Mouse (Mus musculus) midbrain, embryonic 13.5 days (tissue): ENCODE data around the gene Bri3bp. TPM values are rescaled to one million over a fixed set of nuclear protein-coding genes. Genes with fewer than 3 reads are reported as not detected.
"Not testable (repeated sequence)": the region's sequence is repeated elsewhere in the genome, so short reads cannot be mapped to it uniquely, and the experiment has no call there.

Experiments
- ATAC-seq: fragments of 200-750 bp; cut with Nextera tagmentation; 2 replicates; pipeline ENCODE4 v1.8.0; 2017; ENCODE audit warnings: mild to moderate bottlenecking, moderate TSS enrichment, moderate library complexity
- H3K27ac ChIP-seq: fragments of 300-500 bp; sonication (generic); 2 replicates; pipeline ENCODE4 v1.5.1; 2015; ENCODE audit warnings: inconsistent platforms, mild to moderate bottlenecking, moderate library complexity
- H3K27me3 ChIP-seq: fragments of 300-500 bp; sonication (generic); 2 replicates; pipeline ENCODE4 v1.6.1; 2015; ENCODE audit warnings: mild to moderate bottlenecking, inconsistent platforms
- H3K36me3 ChIP-seq: fragments of 300-500 bp; sonication (generic); 2 replicates; pipeline ENCODE4 v1.6.1; 2015; ENCODE audit warnings: mild to moderate bottlenecking, inconsistent platforms
- H3K4me1 ChIP-seq: fragments of 300-500 bp; sonication (generic); replicated peaks from 2 replicates; pipeline ENCODE4 v1.6.1; 2015; ENCODE audit warnings: inconsistent platforms
- H3K4me2 ChIP-seq: fragments of 300-500 bp; sonication (generic); replicated peaks from 2 replicates; pipeline ENCODE4 v1.6.1; 2015; ENCODE audit warnings: moderate library complexity, mild to moderate bottlenecking, inconsistent platforms
- H3K4me3 ChIP-seq: fragments of 300-500 bp; sonication (generic); replicated peaks from 2 replicates; pipeline ENCODE4 v1.5.1; 2015; ENCODE audit warnings: mild to moderate bottlenecking, inconsistent platforms
- H3K9ac ChIP-seq: fragments of 300-500 bp; sonication (generic); replicated peaks from 2 replicates; pipeline ENCODE4 v1.6.1; 2015; ENCODE audit warnings: mild to moderate bottlenecking, inconsistent platforms
- H3K9me3 ChIP-seq: fragments of 300-500 bp; sonication (generic); 2 replicates; pipeline ENCODE4 v1.6.1; 2016; ENCODE audit warnings: mild to moderate bottlenecking, inconsistent platforms
- WGBS: fragments of 180-500 bp; shearing (Covaris S2); methylation state at CpG from one replicate; pipeline ENCODE4 v1.1.7; 2015; 5-methylcytosine and 5-hydroxymethylcytosine counted together
- polyA plus RNA-seq: library from polyadenylated mRNA; unstranded; fragments of >200 nt; fragmentation: Nextera tagmentation; extraction: Ambion mirVana; gene quantifications from 2 replicates; pipeline ENCODE4 v1.2.1, GENCODE M21; 2015

Bri3bp gene
- 28.2 and 29.6 TPM in 2 replicates for polyA plus RNA-seq

DNA sequence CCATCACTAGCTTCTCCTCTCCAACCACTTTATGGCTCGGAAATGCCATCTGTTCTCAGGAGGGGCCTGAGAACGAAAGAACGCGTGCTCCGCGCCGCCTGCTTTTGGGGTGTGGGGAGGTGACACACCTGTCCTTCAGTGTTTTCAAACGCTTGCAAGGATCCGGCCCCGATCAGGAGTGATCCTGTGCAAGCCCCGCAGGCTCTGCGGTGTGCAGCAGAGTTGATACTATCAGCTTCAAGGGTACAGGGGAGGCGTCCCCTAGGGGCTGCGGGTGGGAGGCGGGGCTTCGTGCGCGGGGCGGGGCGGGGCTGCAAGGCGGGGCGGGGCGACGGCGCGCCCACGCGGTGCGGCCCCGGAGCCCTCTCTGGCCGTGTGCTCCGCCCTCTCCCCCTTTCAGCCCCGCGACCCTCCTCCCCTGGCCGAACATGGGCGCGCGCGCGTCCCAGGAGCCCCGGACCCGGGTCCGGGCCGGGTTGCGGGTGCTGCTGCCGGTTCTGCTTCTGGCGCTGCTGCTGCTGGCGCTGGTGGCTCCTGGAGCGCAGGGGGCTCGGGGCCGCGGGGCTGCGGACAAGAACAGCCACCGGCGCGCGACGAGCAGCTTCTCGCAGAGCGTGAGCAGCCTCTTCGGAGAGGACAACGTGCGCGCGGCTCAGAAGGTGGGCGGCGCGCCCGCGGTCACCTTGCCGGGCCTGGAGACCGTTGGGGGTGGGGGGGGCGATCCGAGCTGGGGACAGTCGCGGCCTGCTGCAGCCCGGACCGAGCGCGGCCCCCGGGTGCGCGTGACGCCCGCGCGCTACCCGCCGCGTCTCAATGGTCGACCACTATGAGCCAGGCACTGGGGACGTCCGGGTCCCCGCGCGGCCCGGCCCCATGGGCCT lies at the start of gene Bri3bp:
TSS of gene Bri3bp (plus strand) at position 335 of the 881 bp plus-strand sequence.
- no peaks in the 10 kb centered on the region for H3K36me3 ChIP-seq
- H3K9ac ChIP-seq: peak within 1 kb of the TSS; percentile 87
- peak within 1 kb of the TSS; percentile 76 for H3K27ac ChIP-seq
- H3K4me2 ChIP-seq: peak within 1 kb of the TSS; percentile 81
- peak; percentile 86 for ATAC-seq
- under 1% methylated on average over 87 of the region's 97 CpGs for WGBS
- no peaks in the 10 kb centered on the region for H3K27me3 ChIP-seq
- H3K9me3 ChIP-seq: no peaks in the 10 kb centered on the region
- peaks cover 21% of the 10 kb centered on the region for H3K4me1 ChIP-seq
- peak within 1 kb of the TSS; percentile 88 for H3K4me3 ChIP-seq

- H3K4me3 ChIP-seq: no peak overlapping the region
- WGBS: 88% methylated on average over 5 of the region's 5 CpGs
- H3K9me3 ChIP-seq: no peaks in the 10 kb centered on the region
- no peak overlapping the region for H3K4me2 ChIP-seq
- no peaks in the 10 kb centered on the region for H3K36me3 ChIP-seq
- H3K9ac ChIP-seq: no peak overlapping the region
- no peak for ATAC-seq
- no peak overlapping the region; the same call in 1 of the 2 replicates for H3K27ac ChIP-seq
- H3K4me1 ChIP-seq: peaks cover 39% of the 10 kb centered on the region
- H3K27me3 ChIP-seq: no peaks in the 10 kb centered on the region
Measured at GRCm38 (mm10) chr5:125391609-125392008, 49.8 kb upstream of the Bri3bp start.

- not testable (repeated sequence) for H3K4me3 ChIP-seq, H3K9ac ChIP-seq, H3K27me3 ChIP-seq, H3K9me3 ChIP-seq, H3K36me3 ChIP-seq, H3K4me2 ChIP-seq, ATAC-seq
- Histone ChIP-seq H3K4me1 (peaks cover 38% of the 10 kb centered on the region), H3K27ac (peak overlapping the region; percentile 100)
- 96% methylated on average over 4 of the region's 4 CpGs for WGBS
Measured at GRCm38 (mm10) chr5:125392176-125392575, 49.2 kb upstream of the Bri3bp start.

DNA sequence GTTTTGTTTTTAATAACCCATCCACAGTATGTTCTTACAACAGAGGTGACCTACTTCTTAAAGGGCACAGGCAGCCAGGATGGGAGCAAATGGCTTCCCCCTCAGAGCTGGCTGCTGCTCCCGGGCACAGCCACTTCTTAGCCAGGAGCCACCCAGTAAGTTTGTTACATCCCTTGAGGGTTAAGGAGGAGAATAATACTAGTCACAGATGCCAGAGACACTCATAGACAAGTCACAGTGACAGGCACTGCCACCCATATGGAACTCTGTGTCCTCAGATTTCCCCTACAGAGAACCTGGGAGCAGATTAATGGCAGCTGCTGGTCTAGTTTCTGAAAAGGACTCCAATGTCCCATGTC lies 48.8 kb upstream of the Bri3bp start:
- peak; percentile 11; the same call in 1 of the 2 replicates for ATAC-seq
- Histone ChIP-seq H3K9ac (peak overlapping the region; percentile 39; the same call in 1 of the 2 replicates), H3K4me2 (peak overlapping the region; percentile 56), H3K36me3 (no peaks in the 10 kb centered on the region), H3K4me3 (peak overlapping the region; percentile 34; the same call in 1 of the 2 replicates), H3K4me1 (peaks cover 37% of the 10 kb centered on the region), H3K27me3 (no peaks in the 10 kb centered on the region), H3K27ac (peak overlapping the region; percentile 100), H3K9me3 (no peaks in the 10 kb centered on the region)
- 32% methylated on average over 1 of the region's 1 CpGs for WGBS

GRCm38 (mm10) chr5:125392977-125393621 lies 48.3 kb upstream of the Bri3bp start:
- H3K27me3 ChIP-seq: no peaks in the 10 kb centered on the region
- peak; percentile 90 for ATAC-seq
- H3K27ac ChIP-seq: peak overlapping the region; percentile 100
- H3K9ac ChIP-seq: peak overlapping the region; percentile 65
- peak overlapping the region; percentile 56 for H3K4me2 ChIP-seq
- WGBS: under 1% methylated on average over 20 of the region's 20 CpGs
- no peaks in the 10 kb centered on the region for H3K9me3 ChIP-seq
- peak overlapping the region; percentile 34 for H3K4me3 ChIP-seq
- H3K36me3 ChIP-seq: no peaks in the 10 kb centered on the region
- H3K4me1 ChIP-seq: peaks cover 35% of the 10 kb centered on the region

DNA sequence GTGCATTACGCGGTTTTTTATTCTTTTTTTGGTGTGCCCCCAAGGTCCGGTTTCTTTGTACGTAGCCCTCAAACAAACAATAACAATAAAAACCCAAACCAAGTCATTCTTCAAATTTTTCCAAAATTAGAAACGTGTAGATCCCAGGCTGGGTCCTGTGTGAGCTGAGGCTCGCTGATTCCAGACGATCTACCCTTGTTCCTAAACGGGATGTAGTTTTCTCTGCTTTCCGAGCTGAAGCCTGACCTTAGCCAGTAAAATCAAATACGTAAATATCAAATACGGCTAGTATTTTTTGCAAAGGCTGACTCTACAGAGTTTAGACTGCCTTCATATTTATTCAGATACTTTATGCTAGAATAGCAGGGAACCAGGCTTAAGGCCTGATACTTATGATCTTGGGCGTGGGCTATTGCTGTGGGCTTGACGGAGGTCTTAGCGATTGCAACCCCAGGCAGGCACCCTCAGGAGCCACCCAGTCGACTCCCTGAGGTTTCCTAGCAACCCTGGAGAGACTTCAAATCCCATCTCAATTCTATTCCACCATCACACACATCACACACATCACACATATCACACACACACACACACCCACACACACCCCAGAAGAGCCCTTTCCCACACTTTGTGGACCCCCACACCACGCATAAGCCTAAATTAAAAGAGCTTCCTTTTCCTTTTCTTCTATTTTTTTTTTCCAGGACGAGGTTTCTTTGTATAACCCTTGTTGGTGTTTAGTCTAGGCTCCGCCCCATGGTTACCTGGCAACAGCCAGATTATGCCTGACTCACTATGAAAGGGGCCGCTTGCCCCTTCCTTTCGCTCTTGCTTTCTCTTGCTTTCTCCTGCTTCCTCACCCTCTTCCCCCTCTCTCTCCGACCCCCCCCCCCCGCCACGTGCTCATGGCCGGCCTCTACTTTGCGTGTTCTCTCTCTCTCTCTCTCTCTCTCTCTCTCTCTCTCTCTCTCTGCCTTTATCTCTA lies 47.5 kb upstream of the Bri3bp start:
- Histone ChIP-seq H3K36me3 (no peaks in the 10 kb centered on the region), H3K9ac (peak overlapping the region; percentile 65), H3K9me3 (no peaks in the 10 kb centered on the region), H3K4me3 (peak overlapping the region; percentile 34), H3K4me2 (peak overlapping the region; percentile 56), H3K4me1 (peaks cover 28% of the 10 kb centered on the region), H3K27me3 (no peaks in the 10 kb centered on the region), H3K27ac (peak overlapping the region; percentile 100)
- 7% methylated on average over 23 of the region's 25 CpGs for WGBS
- ATAC-seq: peak; percentile 78

DNA sequence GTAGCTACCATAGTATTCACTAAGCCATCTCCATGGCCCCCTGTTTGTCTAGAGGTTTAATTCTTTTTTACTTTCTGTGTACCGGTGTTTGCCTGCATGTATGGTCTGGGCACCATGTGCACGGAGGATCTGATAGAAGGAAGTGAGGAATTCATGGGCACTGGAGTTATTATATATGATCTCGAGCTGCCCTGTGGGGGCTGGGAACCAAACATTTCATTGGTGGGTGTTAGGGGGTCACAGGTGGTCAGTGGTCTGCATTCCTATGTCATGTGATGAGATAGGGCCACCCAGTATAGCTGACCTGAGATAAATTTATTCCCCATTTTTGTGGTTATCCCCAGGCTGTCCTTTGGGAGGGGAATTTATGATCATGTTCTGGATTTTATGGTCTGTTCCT lies 46.4 kb upstream of the Bri3bp start:
- Histone ChIP-seq H3K4me3 (no peak overlapping the region), H3K9ac (no peak overlapping the region), H3K4me2 (peak overlapping the region; percentile 56), H3K36me3 (no peaks in the 10 kb centered on the region), H3K27me3 (no peaks in the 10 kb centered on the region), H3K27ac (peak overlapping the region; percentile 100), H3K4me1 (peaks cover 28% of the 10 kb centered on the region), H3K9me3 (no peaks in the 10 kb centered on the region)
- ATAC-seq: 0 out of 2 replicates have a peak, but pooled peaks have one; percentile 5
- WGBS: 49% methylated on average over 3 of the region's 3 CpGs

GRCm38 (mm10) chr5:125400903-125401302 lies 40.5 kb upstream of the Bri3bp start:
- WGBS: 66% methylated on average over 7 of the region's 7 CpGs
- no peak overlapping the region for H3K4me2 ChIP-seq
- no peak for ATAC-seq
- H3K27ac ChIP-seq: no peak overlapping the region
- H3K4me1 ChIP-seq: peaks cover 6% of the 10 kb centered on the region
- H3K4me3 ChIP-seq: no peak overlapping the region
- H3K9ac ChIP-seq: no peak overlapping the region
- no peaks in the 10 kb centered on the region for H3K9me3 ChIP-seq
- no peaks in the 10 kb centered on the region for H3K36me3 ChIP-seq
- H3K27me3 ChIP-seq: no peaks in the 10 kb centered on the region

GRCm38 (mm10) chr5:125402476-125402875 lies 38.9 kb upstream of the Bri3bp start:
- peaks cover 14% of the 10 kb centered on the region for H3K4me1 ChIP-seq
- WGBS: 61% methylated on average over 10 of the region's 10 CpGs
- H3K4me3 ChIP-seq: no peak overlapping the region
- H3K4me2 ChIP-seq: no peak overlapping the region
- no peaks in the 10 kb centered on the region for H3K9me3 ChIP-seq
- no peaks in the 10 kb centered on the region for H3K36me3 ChIP-seq
- no peak overlapping the region for H3K9ac ChIP-seq
- no peaks in the 10 kb centered on the region for H3K27me3 ChIP-seq
- ATAC-seq: no peak
- H3K27ac ChIP-seq: no peak overlapping the region

- no peaks in the 10 kb centered on the region for H3K27me3 ChIP-seq
- H3K27ac ChIP-seq: no peak overlapping the region
- no peak overlapping the region for H3K4me2 ChIP-seq
- H3K4me3 ChIP-seq: no peak overlapping the region
- peaks cover 15% of the 10 kb centered on the region for H3K4me1 ChIP-seq
- H3K9ac ChIP-seq: no peak overlapping the region
- 67% methylated on average over 6 of the region's 6 CpGs for WGBS
- ATAC-seq: no peak
- H3K9me3 ChIP-seq: no peaks in the 10 kb centered on the region
- H3K36me3 ChIP-seq: no peaks in the 10 kb centered on the region
Measured at GRCm38 (mm10) chr5:125402991-125403390, 38.4 kb upstream of the Bri3bp start.
